Mouse (Mus musculus) liver, embryonic 15.5 days (tissue): ENCODE measurements at regions not wholly inside any gene's neighbourhood (a gene's known extent, or its start where the extent isn't known, plus 50 kb on each side); places are given as distances from the start of the nearest gene placed in this dataset.

Source experiments
- ATAC-seq: fragments of 200-750 bp; cut with Nextera tagmentation; 2 replicates; pipeline ENCODE4 v1.8.0; 2017; ENCODE audit warnings: moderate number of reproducible peaks, mild to moderate bottlenecking, moderate library complexity; ENCODE audit not compliant: insufficient read depth
- H3K27ac ChIP-seq: fragments of 300-500 bp; sonication (generic); replicated peaks from 2 replicates; pipeline ENCODE4 v1.5.1; 2015; ENCODE audit warnings: mild to moderate bottlenecking, inconsistent platforms
- H3K27me3 ChIP-seq: fragments of 300-500 bp; sonication (generic); 2 replicates; pipeline ENCODE4 v1.6.1; 2015; ENCODE audit warnings: mild to moderate bottlenecking, inconsistent platforms
- H3K36me3 ChIP-seq: fragments of 300-500 bp; sonication (generic); replicated peaks from 2 replicates; pipeline ENCODE4 v1.6.1; 2015; ENCODE audit warnings: moderate library complexity, mild to moderate bottlenecking, inconsistent platforms
- H3K4me1 ChIP-seq: fragments of 300-500 bp; sonication (generic); replicated peaks from 2 replicates; pipeline ENCODE4 v1.6.1; 2015; ENCODE audit warnings: inconsistent platforms
- H3K4me2 ChIP-seq: fragments of 300-500 bp; sonication (generic); 2 replicates; pipeline ENCODE4 v1.6.1; 2015; ENCODE audit warnings: moderate library complexity, mild to moderate bottlenecking, inconsistent platforms
- H3K4me3 ChIP-seq: fragments of 300-500 bp; sonication (generic); replicated peaks from 2 replicates; pipeline ENCODE4 v1.5.1; 2015; ENCODE audit warnings: mild to moderate bottlenecking, inconsistent platforms
- H3K9ac ChIP-seq: fragments of 300-500 bp; sonication (generic); 2 replicates; pipeline ENCODE4 v1.6.1; 2015; ENCODE audit warnings: moderate library complexity, mild to moderate bottlenecking, inconsistent platforms
- H3K9me3 ChIP-seq: fragments of 300-500 bp; sonication (generic); replicated peaks from 2 replicates; pipeline ENCODE4 v1.6.1; 2016; ENCODE audit warnings: inconsistent platforms
- WGBS: fragments of 180-500 bp; shearing (Covaris S2); methylation state at CpG from one replicate; pipeline ENCODE4 v1.1.7; 2015; ENCODE audit warnings: mixed read lengths; ENCODE audit not compliant: insufficient replicate concordance; 5-methylcytosine and 5-hydroxymethylcytosine counted together

- Histone ChIP-seq H3K4me2 (no peak overlapping the region), H3K9ac (no peak overlapping the region), H3K27ac (no peak overlapping the region), H3K36me3 (no peaks in the 10 kb centered on the region), H3K9me3 (no peaks in the 10 kb centered on the region), H3K27me3 (no peaks in the 10 kb centered on the region), H3K4me3 (no peak overlapping the region), H3K4me1 (no peaks in the 10 kb centered on the region)
- ATAC-seq = no peak
- WGBS = 49% methylated on average over 4 of the region's 4 CpGs
Measured at GRCm38 (mm10) chr5:51710664-51711063, 143.1 kb upstream of the Ppargc1a start.

- Histone ChIP-seq H3K4me3 (no peak overlapping the region), H3K9ac (no peak overlapping the region), H3K4me2 (no peak overlapping the region), H3K4me1 (no peaks in the 10 kb centered on the region), H3K36me3 (no peaks in the 10 kb centered on the region), H3K9me3 (no peaks in the 10 kb centered on the region), H3K27ac (no peak overlapping the region), H3K27me3 (no peaks in the 10 kb centered on the region)
- WGBS = 61% methylated on average over 6 of the region's 6 CpGs
- no peak for ATAC-seq
Measured at GRCm38 (mm10) chr5:51709447-51709991, 142.0 kb upstream of the Ppargc1a start.

- no peak overlapping the region for H3K9ac ChIP-seq
- H3K4me1 ChIP-seq = no peaks in the 10 kb centered on the region
- H3K4me3 ChIP-seq = no peak overlapping the region
- 63% methylated on average over 4 of the region's 4 CpGs for WGBS
- H3K9me3 ChIP-seq = no peaks in the 10 kb centered on the region
- H3K36me3 ChIP-seq = no peaks in the 10 kb centered on the region
- ATAC-seq = no peak
- H3K27me3 ChIP-seq = no peaks in the 10 kb centered on the region
- H3K27ac ChIP-seq = no peak overlapping the region
- H3K4me2 ChIP-seq = no peak overlapping the region
Measured at GRCm38 (mm10) chr5:51679884-51680283, 112.4 kb upstream of the Ppargc1a start.

- no peak overlapping the region for H3K9ac ChIP-seq
- ATAC-seq = no peak
- H3K27ac ChIP-seq = no peak overlapping the region
- H3K4me2 ChIP-seq = no peak overlapping the region
- H3K9me3 ChIP-seq = no peaks in the 10 kb centered on the region
- no peak overlapping the region for H3K4me3 ChIP-seq
- H3K4me1 ChIP-seq = no peaks in the 10 kb centered on the region
- no peaks in the 10 kb centered on the region for H3K27me3 ChIP-seq
- no peaks in the 10 kb centered on the region for H3K36me3 ChIP-seq
- 72% methylated on average over 5 of the region's 5 CpGs for WGBS
Measured at GRCm38 (mm10) chr5:51671190-51671589, 103.7 kb upstream of the Ppargc1a start.

GRCm38 (mm10) chr5:51665241-51665640 is 97.7 kb upstream of the Ppargc1a start:
- WGBS = 47% methylated on average over 6 of the region's 6 CpGs
- Histone ChIP-seq H3K36me3 (no peaks in the 10 kb centered on the region), H3K4me1 (no peaks in the 10 kb centered on the region), H3K27me3 (no peaks in the 10 kb centered on the region), H3K4me2 (no peak overlapping the region), H3K27ac (no peak overlapping the region), H3K9me3 (no peaks in the 10 kb centered on the region), H3K9ac (no peak overlapping the region), H3K4me3 (no peak overlapping the region)
- ATAC-seq = no peak

- H3K4me3 ChIP-seq = no peak overlapping the region
- no peaks in the 10 kb centered on the region for H3K27me3 ChIP-seq
- 40% methylated on average over 6 of the region's 6 CpGs for WGBS
- H3K27ac ChIP-seq = no peak overlapping the region
- no peak overlapping the region for H3K4me2 ChIP-seq
- H3K36me3 ChIP-seq = no peaks in the 10 kb centered on the region
- no peaks in the 10 kb centered on the region for H3K4me1 ChIP-seq
- no peak for ATAC-seq
- no peaks in the 10 kb centered on the region for H3K9me3 ChIP-seq
- no peak overlapping the region for H3K9ac ChIP-seq
Measured at GRCm38 (mm10) chr5:51658232-51658896, 90.8 kb upstream of the Ppargc1a start.

GRCm38 (mm10) chr5:51653507-51653906 is 86.0 kb upstream of the Ppargc1a start:
- H3K4me3 ChIP-seq = no peak overlapping the region
- no peaks in the 10 kb centered on the region for H3K9me3 ChIP-seq
- no peaks in the 10 kb centered on the region for H3K27me3 ChIP-seq
- 43% methylated on average over 2 of the region's 2 CpGs for WGBS
- H3K4me1 ChIP-seq = no peaks in the 10 kb centered on the region
- no peak for ATAC-seq
- H3K4me2 ChIP-seq = no peak overlapping the region
- H3K36me3 ChIP-seq = no peaks in the 10 kb centered on the region
- no peak overlapping the region for H3K9ac ChIP-seq
- no peak overlapping the region for H3K27ac ChIP-seq

- H3K9me3 ChIP-seq = no peaks in the 10 kb centered on the region
- no peaks in the 10 kb centered on the region for H3K36me3 ChIP-seq
- no peak overlapping the region for H3K9ac ChIP-seq
- H3K27ac ChIP-seq = no peak overlapping the region
- ATAC-seq = no peak
- H3K4me1 ChIP-seq = no peaks in the 10 kb centered on the region
- no peaks in the 10 kb centered on the region for H3K27me3 ChIP-seq
- 57% methylated on average over 5 of the region's 5 CpGs for WGBS
- H3K4me2 ChIP-seq = no peak overlapping the region
- no peak overlapping the region for H3K4me3 ChIP-seq
Measured at GRCm38 (mm10) chr5:51624400-51624799, 56.9 kb upstream of the Ppargc1a start.
